Mouse (Mus musculus) neural tube, embryonic 15.5 days (tissue): ENCODE measurements around the gene Rnf180. TPM values are rescaled to one million over a fixed set of nuclear protein-coding genes. Genes with fewer than 3 reads are reported as not detected.

ENCODE experiments used
- ATAC-seq: fragments of 200-750 bp; cut with Nextera tagmentation; 2 replicates; pipeline ENCODE4 v1.8.0; 2017; ENCODE audit warnings: mild to moderate bottlenecking, moderate TSS enrichment, moderate library complexity; ENCODE audit not compliant: low FRiP score
- H3K27ac ChIP-seq: fragments of 300-500 bp; sonication (generic); replicated peaks from 2 replicates; pipeline ENCODE4 v1.5.1; 2015; ENCODE audit warnings: mild to moderate bottlenecking, inconsistent platforms
- H3K27me3 ChIP-seq: fragments of 300-500 bp; sonication (generic); replicated peaks from 2 replicates; pipeline ENCODE4 v1.6.1; 2015; ENCODE audit warnings: inconsistent platforms
- H3K36me3 ChIP-seq: fragments of 300-500 bp; sonication (generic); 2 replicates; pipeline ENCODE4 v1.6.1; 2015; ENCODE audit warnings: inconsistent platforms
- H3K4me1 ChIP-seq: fragments of 300-500 bp; sonication (generic); 2 replicates; pipeline ENCODE4 v1.6.1; 2015; ENCODE audit warnings: inconsistent platforms
- H3K4me2 ChIP-seq: fragments of 300-500 bp; sonication (generic); 2 replicates; pipeline ENCODE4 v1.6.1; 2015; ENCODE audit warnings: inconsistent platforms, mild to moderate bottlenecking, moderate library complexity
- H3K4me3 ChIP-seq: fragments of 300-500 bp; sonication (generic); replicated peaks from 2 replicates; pipeline ENCODE4 v1.5.1; 2015; ENCODE audit warnings: mild to moderate bottlenecking, inconsistent platforms
- H3K9ac ChIP-seq: fragments of 300-500 bp; sonication (generic); replicated peaks from 2 replicates; pipeline ENCODE4 v1.6.1; 2015; ENCODE audit warnings: mild to moderate bottlenecking, inconsistent platforms
- H3K9me3 ChIP-seq: fragments of 300-500 bp; sonication (generic); replicated peaks from 2 replicates; pipeline ENCODE4 v1.6.1; 2016; ENCODE audit warnings: inconsistent platforms
- WGBS: fragments of 180-500 bp; shearing (Covaris S2); methylation state at CpG from one replicate; pipeline ENCODE4 v1.1.7; 2015; ENCODE audit warnings: mixed read lengths; 5-methylcytosine and 5-hydroxymethylcytosine counted together
- polyA plus RNA-seq: library from polyadenylated mRNA; unstranded; fragments of >200 nt; fragmentation: Nextera tagmentation; extraction: Ambion mirVana; gene quantifications from 2 replicates; pipeline ENCODE4 v1.2.1, GENCODE M21; 2015

The Rnf180 gene
- polyA plus RNA-seq, 1 experiment from 2014 or later = 30.1 TPM

GRCm38 (mm10) chr13:105249599-105249998 lies 45.0 kb downstream of the Rnf180 start:
- Histone ChIP-seq H3K4me1 (0 out of 2 replicates have a peak, but pooled peaks cover 5% of the 10 kb centered on the region), H3K27me3 (no peaks in the 10 kb centered on the region), H3K9me3 (no peaks in the 10 kb centered on the region), H3K4me2 (peak overlapping the region; percentile 32), H3K36me3 (0 out of 2 replicates have a peak, but pooled peaks cover 4% of the 10 kb centered on the region), H3K9ac (no peak overlapping the region), H3K27ac (peak overlapping the region; percentile 57), H3K4me3 (peak overlapping the region; percentile 21; the same call in 1 of the 2 replicates)
- ATAC-seq = peak; percentile 61
- WGBS = 48% methylated on average over 14 of the region's 14 CpGs

DNA sequence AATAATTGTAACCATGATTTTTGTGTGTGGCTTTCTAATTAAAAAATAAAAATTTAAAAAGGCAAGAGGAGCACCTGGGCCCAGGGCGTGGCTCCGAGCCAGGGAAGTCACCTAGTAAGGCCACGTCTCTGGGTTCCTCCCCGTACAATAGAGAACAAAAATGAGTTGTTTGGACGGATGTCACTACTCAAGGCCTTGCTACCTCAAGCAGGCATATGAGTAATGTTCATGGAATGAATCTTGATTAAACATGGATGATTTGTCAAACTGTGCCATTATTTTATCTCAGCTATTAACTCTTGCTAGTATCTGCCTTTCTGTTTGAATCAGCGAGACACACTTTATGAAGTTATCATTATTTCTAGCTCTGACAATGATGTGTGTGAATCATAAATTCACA lies 46.9 kb downstream of the Rnf180 start:
- WGBS = 78% methylated on average over 6 of the region's 6 CpGs
- H3K4me2 ChIP-seq = peak overlapping the region; percentile 28
- peak overlapping the region; percentile 16 for H3K4me3 ChIP-seq

DNA sequence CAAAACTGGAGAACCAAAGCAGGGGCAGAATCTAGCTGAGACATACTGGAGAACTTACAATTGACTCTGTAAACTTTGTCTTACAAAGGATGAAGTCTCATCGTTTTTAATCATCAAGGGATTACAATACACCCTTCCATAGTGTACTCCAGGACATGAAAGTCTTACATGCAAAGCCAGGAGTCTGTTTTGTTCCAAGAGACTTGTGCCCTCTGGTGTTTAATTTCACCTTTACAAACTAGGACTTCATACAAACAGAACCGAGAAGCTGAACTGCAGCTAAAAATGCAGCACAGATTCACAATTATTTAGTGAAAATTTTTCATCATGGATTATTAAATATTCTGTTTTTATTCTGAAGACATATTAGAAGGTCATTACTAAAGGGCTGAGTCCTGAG lies 53.8 kb downstream of the Rnf180 start:
- H3K4me2 ChIP-seq = no peak overlapping the region
- no peaks in the 10 kb centered on the region for H3K4me1 ChIP-seq
- 75% methylated on average over 2 of the region's 2 CpGs for WGBS
- H3K9ac ChIP-seq = no peak overlapping the region
- H3K4me3 ChIP-seq = no peak overlapping the region
- ATAC-seq = no peak
- H3K27ac ChIP-seq = no peak overlapping the region
- no peaks in the 10 kb centered on the region for H3K27me3 ChIP-seq
- no peaks in the 10 kb centered on the region for H3K36me3 ChIP-seq
- H3K9me3 ChIP-seq = no peaks in the 10 kb centered on the region

More for the DNA sequence above, 46.9 kb downstream of the Rnf180 start:
- no peak overlapping the region for H3K9ac ChIP-seq
- H3K27ac ChIP-seq = no peak overlapping the region
- H3K9me3 ChIP-seq = no peaks in the 10 kb centered on the region
- ATAC-seq = no peak
- H3K27me3 ChIP-seq = no peaks in the 10 kb centered on the region
- H3K36me3 ChIP-seq = 0 out of 2 replicates have a peak, but pooled peaks cover 4% of the 10 kb centered on the region
- H3K4me1 ChIP-seq = 0 out of 2 replicates have a peak, but pooled peaks cover 5% of the 10 kb centered on the region

DNA sequence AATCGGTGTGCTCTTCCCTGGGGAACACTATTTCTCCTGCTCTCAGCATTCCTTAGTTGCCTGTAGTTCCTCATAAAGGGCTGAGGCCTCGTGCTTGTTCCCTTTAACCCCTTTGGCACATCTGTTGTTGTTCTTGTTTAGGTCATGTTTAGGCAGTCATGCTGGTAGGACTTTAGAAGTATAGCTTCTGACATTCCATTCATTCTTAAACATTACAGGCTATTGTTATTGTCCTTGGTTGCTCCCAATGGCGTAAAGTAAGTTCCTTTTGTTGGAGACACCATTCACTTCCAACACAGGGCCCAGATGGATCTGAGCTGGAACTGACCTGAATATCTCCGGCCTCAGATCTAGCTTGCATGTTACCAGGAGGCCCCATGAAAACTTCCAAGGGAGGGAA lies 67.5 kb downstream of the Rnf180 start:
- no peaks in the 10 kb centered on the region for H3K9me3 ChIP-seq
- no peak overlapping the region for H3K4me3 ChIP-seq
- 52% methylated on average over 4 of the region's 4 CpGs for WGBS
- no peak overlapping the region for H3K9ac ChIP-seq
- no peaks in the 10 kb centered on the region for H3K27me3 ChIP-seq
- H3K4me1 ChIP-seq = peaks cover 7% of the 10 kb centered on the region; the same call in 1 of the 2 replicates
- no peaks in the 10 kb centered on the region for H3K36me3 ChIP-seq
- ATAC-seq = no peak
- no peak overlapping the region for H3K27ac ChIP-seq
- no peak overlapping the region for H3K4me2 ChIP-seq

DNA sequence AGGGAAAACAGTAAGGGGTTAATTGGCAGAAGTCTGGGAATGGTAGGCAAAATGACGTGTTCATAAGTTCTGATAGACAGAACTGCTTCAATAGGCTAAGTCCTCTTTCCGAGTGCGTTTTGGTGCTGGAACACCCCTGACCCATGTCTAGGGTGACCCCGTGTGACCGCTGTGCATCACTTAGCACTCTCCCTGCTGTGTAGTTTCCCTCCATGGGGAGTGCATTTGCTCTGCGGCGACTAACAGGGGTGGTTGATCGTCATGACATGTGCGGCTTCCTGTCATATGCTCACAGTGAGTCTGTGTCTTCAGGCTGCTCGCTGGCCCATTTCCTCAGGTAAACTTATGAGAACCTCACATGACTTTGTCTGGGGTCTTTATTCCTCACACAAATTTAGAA lies 70.6 kb downstream of the Rnf180 start:
- WGBS = 58% methylated on average over 10 of the region's 10 CpGs
- Histone ChIP-seq H3K27ac (no peak overlapping the region), H3K9ac (no peak overlapping the region), H3K27me3 (no peaks in the 10 kb centered on the region), H3K4me2 (no peak overlapping the region), H3K9me3 (no peaks in the 10 kb centered on the region), H3K36me3 (no peaks in the 10 kb centered on the region), H3K4me1 (peaks cover 7% of the 10 kb centered on the region; the same call in 1 of the 2 replicates), H3K4me3 (no peak overlapping the region)
- ATAC-seq = 0 out of 2 replicates have a peak, but pooled peaks have one; percentile 16

- peak; percentile 56; the same call in 1 of the 2 replicates for ATAC-seq
- H3K4me1 ChIP-seq = peaks cover 7% of the 10 kb centered on the region; the same call in 1 of the 2 replicates
- H3K4me2 ChIP-seq = no peak overlapping the region
- WGBS = 73% methylated on average over 3 of the region's 3 CpGs
- H3K27me3 ChIP-seq = no peaks in the 10 kb centered on the region
- no peak overlapping the region for H3K4me3 ChIP-seq
- H3K9ac ChIP-seq = no peak overlapping the region
- H3K36me3 ChIP-seq = no peaks in the 10 kb centered on the region
- no peaks in the 10 kb centered on the region for H3K9me3 ChIP-seq
- no peak overlapping the region for H3K27ac ChIP-seq
Measured at GRCm38 (mm10) chr13:105223147-105223546, 71.5 kb downstream of the Rnf180 start.

DNA sequence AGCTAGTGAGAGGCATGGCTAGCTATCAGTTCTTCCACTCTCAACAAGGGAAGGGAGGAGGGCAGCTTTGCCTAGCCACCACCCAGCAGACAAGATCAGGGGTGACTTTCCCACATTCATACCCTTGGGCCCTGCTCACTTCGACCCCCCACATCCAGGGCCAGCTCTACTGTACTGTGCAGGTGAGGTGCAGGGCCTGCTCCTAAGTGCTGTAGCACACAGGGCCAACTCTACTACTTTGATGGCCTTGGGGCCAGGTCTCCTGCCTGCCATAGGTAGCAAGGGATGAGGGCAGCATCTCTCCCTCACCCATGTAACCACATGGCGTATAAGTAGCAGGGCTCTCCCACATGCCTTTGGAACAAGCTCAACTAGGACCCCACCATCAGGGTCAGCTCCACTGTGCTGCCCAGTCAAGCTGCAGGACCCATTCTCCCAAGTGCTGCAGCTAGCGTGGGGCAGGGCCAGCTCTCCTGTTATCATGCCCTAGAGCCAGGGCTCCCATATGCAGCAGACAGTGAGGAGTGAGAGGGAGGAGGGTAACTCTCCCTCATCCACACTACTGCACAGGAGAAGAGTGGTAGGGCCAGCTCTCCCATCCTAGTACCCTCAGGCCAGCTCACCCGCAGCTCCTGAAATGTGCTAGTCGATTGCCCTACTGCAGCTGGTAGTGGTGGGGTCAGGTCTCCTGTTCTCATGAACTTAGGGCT lies 72.4 kb downstream of the Rnf180 start:
- H3K4me1 ChIP-seq = peaks cover 7% of the 10 kb centered on the region; the same call in 1 of the 2 replicates
- H3K9ac ChIP-seq = no peak overlapping the region
- 94% methylated on average over 5 of the region's 5 CpGs for WGBS
- H3K27ac ChIP-seq = no peak overlapping the region
- H3K4me3 ChIP-seq = no peak overlapping the region
- ATAC-seq = 0 out of 2 replicates have a peak, but pooled peaks have one; percentile 13
- H3K9me3 ChIP-seq = no peaks in the 10 kb centered on the region
- no peaks in the 10 kb centered on the region for H3K27me3 ChIP-seq
- no peaks in the 10 kb centered on the region for H3K36me3 ChIP-seq
- no peak overlapping the region for H3K4me2 ChIP-seq

DNA sequence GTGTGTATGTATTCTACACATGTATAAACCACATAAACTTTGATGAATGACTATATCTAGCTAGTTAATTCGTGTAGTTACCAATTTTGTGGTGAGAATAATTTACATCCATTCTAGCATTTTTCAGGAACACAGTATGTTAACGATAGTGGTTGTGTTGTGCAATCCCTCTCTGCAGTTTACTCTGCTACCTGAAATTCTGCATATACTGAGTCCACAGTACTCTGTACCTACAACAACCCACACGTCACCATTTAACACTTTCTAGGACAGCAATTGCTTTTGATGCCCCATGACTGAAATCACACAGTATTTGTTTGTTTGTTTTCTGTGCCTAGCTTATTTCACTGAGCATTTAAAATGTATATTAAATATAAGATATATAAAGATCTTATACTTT lies 83.9 kb downstream of the Rnf180 start:
- ATAC-seq = no peak
- Histone ChIP-seq H3K36me3 (no peaks in the 10 kb centered on the region), H3K27ac (no peak overlapping the region), H3K27me3 (no peaks in the 10 kb centered on the region), H3K9ac (no peak overlapping the region), H3K4me1 (no peaks in the 10 kb centered on the region), H3K4me3 (no peak overlapping the region), H3K9me3 (no peaks in the 10 kb centered on the region), H3K4me2 (no peak overlapping the region)
- WGBS = 72% methylated on average over 3 of the region's 3 CpGs

DNA sequence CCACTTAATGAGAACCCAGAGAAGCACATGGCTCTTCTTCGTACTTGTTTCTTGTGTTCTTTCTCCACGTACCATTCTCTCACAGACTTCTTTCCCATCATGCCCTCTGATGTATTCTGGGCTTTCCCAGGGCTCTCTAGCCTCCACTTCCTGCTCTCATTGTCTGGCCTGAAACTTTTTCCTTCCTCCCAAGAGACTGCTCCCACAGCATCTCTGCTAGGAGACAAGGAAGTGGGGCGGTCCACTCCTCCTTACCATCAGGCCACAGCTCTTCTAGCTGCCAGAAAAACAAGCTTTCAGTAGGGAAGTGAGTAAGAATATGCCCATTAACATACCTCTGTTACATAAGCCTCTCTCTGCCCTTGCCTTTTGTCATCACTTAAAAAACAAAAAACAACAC lies 90.8 kb downstream of the Rnf180 start:
- Histone ChIP-seq H3K27me3 (no peaks in the 10 kb centered on the region), H3K27ac (no peak overlapping the region), H3K4me2 (no peak overlapping the region), H3K9me3 (no peaks in the 10 kb centered on the region), H3K4me3 (no peak overlapping the region), H3K4me1 (no peaks in the 10 kb centered on the region), H3K9ac (no peak overlapping the region), H3K36me3 (no peaks in the 10 kb centered on the region)
- no peak for ATAC-seq
- WGBS = 95% methylated on average over 3 of the region's 3 CpGs

GRCm38 (mm10) chr13:105198658-105199057 lies 96.0 kb downstream of the Rnf180 start:
- H3K4me2 ChIP-seq = no peak overlapping the region
- H3K4me1 ChIP-seq = no peaks in the 10 kb centered on the region
- no peaks in the 10 kb centered on the region for H3K9me3 ChIP-seq
- no peaks in the 10 kb centered on the region for H3K27me3 ChIP-seq
- no peaks in the 10 kb centered on the region for H3K36me3 ChIP-seq
- no peak for ATAC-seq
- no peak overlapping the region for H3K27ac ChIP-seq
- H3K9ac ChIP-seq = no peak overlapping the region
- H3K4me3 ChIP-seq = no peak overlapping the region
- 72% methylated on average over 3 of the region's 3 CpGs for WGBS

DNA sequence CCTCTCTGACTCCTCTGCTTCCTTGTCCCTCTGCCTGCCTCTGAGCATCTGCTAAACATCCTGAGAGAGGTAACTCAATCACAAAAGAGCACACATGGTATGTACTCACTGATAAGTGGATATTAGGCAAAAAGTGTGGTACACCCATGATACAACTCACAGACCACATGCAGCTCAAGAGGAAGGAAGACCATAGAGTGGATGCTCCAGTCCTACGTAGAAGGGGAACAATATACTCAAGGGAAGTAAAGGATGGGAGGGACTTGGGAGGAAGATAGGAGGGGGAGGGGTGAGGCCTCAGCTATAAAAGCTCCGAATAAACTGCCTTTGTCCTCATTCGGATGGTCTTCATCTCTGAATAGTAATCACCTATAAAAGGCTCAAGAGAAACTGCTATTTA lies 96.6 kb downstream of the Rnf180 start:
- no peak overlapping the region for H3K27ac ChIP-seq
- H3K9me3 ChIP-seq = no peaks in the 10 kb centered on the region
- H3K4me3 ChIP-seq = no peak overlapping the region
- no peaks in the 10 kb centered on the region for H3K27me3 ChIP-seq
- no peaks in the 10 kb centered on the region for H3K36me3 ChIP-seq
- H3K4me1 ChIP-seq = no peaks in the 10 kb centered on the region
- no peak overlapping the region for H3K9ac ChIP-seq
- WGBS = 18% methylated on average over 3 of the region's 3 CpGs
- no peak for ATAC-seq
- no peak overlapping the region for H3K4me2 ChIP-seq

DNA sequence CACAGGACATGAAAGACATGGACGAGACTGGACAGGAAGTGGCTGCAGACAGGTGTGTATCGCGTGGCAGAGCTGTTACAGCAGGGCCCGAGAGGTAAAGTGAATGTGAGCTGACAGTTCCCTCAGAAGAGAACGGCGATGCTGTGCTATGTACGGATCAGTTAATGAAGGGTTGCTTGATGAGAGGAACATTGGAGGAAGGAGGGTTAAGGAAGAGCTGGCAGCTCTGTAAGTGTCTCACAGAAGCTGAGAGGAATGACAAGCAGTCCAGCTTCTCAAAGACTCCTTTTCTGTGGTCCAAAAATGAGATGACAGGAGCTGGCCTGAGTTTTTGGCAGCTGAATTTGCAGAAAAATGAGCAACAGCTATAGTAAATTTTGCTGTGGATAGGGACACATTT lies 101.0 kb downstream of the Rnf180 start:
- no peak overlapping the region for H3K4me3 ChIP-seq
- no peak for ATAC-seq

More for the DNA sequence above, 101.0 kb downstream of the Rnf180 start:
- 79% methylated on average over 7 of the region's 7 CpGs for WGBS
- H3K4me1 ChIP-seq = no peaks in the 10 kb centered on the region
- no peaks in the 10 kb centered on the region for H3K36me3 ChIP-seq
- no peak overlapping the region for H3K9ac ChIP-seq
- H3K4me2 ChIP-seq = no peak overlapping the region
- H3K27me3 ChIP-seq = no peaks in the 10 kb centered on the region
- H3K27ac ChIP-seq = no peak overlapping the region
- H3K9me3 ChIP-seq = no peaks in the 10 kb centered on the region
